Mouse (Mus musculus): Measurements from ENCODE around the gene Adcy6.
"Not testable (repeated sequence)": the region's sequence is repeated elsewhere in the genome, so short reads cannot be mapped to it uniquely, and the experiment has no call there.

Gene Adcy6

DNA sequence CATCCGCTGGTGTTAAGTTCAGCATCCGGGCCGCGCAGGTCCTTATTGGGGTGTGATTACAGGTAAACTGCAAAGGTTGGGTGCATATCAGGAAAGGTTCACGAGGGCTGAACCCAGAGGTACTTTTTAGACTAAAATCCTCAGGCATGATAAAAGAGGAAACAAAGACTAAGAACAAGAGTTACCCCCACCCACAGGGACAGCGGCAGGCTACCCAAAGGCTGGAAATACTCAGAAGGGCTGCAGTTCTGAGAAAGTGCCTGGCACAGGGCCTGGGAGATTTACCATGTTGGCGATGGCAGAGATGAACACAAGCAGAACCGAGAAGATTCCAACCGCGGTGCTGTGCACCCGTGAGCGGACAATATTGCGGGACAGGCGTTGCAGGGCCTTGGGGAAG is 13.3 kb downstream of the Adcy6 start:
- DNase-seq: no peak

- no peak for DNase-seq
Measured at GRCm38 (mm10) chr15:98595049-98595448, 14.8 kb downstream of the Adcy6 start.

GRCm38 (mm10) chr15:98594193-98594592 is 15.7 kb downstream of the Adcy6 start:
- DNase-seq: no peak

GRCm38 (mm10) chr15:98591396-98591795 is 18.5 kb downstream of the Adcy6 start:
- no peak for DNase-seq

GRCm38 (mm10) chr15:98589640-98590336 is 20.1 kb downstream of the Adcy6 start:
- peak; percentile 42 to 72 for DNase-seq

GRCm38 (mm10) chr15:98587751-98588150 is 22.1 kb downstream of the Adcy6 start:
- no peak for DNase-seq

DNA sequence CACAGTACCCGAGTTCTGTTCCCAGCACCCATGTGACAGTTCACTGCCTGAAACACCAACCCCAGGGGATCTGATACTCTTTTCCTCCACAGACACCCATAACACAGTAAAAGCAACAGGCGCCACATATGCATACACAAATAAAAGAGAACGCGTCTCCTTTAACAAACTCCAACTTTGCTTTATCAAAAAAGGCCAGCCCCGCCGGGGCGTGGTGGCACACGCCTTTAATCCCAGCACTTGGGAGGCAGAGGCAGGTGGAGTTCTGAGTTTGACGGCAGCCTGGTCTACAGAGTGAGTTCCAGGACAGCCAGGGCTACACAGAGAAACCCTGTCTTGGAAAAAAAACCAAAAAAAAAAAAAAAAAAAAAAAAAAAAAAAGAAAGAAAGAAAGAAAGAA is 23.7 kb downstream of the Adcy6 start:
- DNase-seq: not testable (repeated sequence)

DNA sequence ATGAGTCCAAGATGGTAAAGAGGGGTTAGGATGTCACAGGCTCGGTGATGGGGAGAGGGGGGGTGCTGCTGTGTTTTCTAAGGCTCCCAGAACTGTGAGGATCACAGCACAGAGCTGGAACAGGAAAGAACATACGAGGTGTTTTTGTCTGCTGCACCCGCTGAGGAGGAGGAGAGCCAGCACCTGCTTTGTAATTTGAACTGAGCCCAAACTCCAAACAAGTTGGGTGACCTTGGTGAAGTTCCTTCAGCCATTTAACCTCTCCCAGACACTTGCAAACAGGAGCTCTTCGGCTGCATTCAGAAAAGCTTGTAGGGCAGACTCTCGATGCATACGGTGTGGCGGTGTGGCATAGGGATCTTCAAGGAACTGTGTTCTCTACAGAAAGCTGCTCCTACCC is 24.5 kb downstream of the Adcy6 start:
- no peak for DNase-seq

DNA sequence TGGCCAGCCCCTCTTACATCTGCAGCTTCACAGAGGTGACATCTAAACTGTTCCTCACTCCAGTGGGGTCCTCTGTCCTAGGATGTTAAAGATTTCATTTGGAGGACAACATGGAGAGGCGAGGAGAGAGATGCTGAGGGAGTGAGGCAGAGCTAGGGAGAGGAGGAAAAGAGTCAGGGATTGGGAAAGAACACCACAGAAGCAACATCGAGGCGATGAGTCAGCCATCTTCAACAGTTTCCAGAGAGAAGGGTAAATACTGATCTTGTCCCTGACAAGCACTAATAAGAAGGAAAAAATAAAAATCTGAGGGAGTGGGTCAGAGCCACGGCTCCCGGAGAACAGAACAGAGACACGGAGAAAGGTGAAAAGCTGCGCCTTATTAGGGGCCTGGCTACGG is 26.9 kb downstream of the Adcy6 start:
- DNase-seq: no peak

- no peak for DNase-seq
Measured at GRCm38 (mm10) chr15:98582410-98582809, 27.5 kb downstream of the Adcy6 start.

GRCm38 (mm10) chr15:98579795-98580464 is 29.9 kb downstream of the Adcy6 start:
- DNase-seq: peak; percentile 51 to 70

- no peak for DNase-seq
Measured at GRCm38 (mm10) chr15:98579310-98579709, 30.6 kb downstream of the Adcy6 start.

DNA sequence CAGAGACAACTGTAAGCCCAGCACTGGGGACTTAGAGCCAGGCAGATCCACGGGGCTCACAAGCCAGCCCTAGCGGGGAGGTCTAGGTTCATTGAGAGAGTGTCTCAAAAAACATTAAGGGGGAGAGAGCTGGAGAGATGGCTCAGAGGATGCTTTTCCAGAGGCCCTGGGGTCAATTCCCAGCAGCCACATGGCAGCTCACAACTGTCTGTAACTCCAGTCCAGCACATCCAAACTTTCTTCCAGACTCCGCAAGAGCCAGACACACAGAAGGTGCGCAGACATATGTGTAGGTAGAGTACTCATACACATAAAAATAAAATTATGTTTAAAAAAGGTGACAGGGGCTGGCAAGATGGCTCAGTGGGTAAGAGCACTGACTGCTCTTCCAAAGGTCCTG is 36.6 kb downstream of the Adcy6 start:
- DNase-seq: no peak

GRCm38 (mm10) chr15:98570873-98571538 is 38.9 kb downstream of the Adcy6 start, which contains the start of the genes Ccnt1 and 4930415O20Rik:
TSS of gene Ccnt1 (minus strand) at chr15:98570923.
TSS of gene 4930415O20Rik (plus strand) at chr15:98571004.
- DNase-seq: no peak

DNA sequence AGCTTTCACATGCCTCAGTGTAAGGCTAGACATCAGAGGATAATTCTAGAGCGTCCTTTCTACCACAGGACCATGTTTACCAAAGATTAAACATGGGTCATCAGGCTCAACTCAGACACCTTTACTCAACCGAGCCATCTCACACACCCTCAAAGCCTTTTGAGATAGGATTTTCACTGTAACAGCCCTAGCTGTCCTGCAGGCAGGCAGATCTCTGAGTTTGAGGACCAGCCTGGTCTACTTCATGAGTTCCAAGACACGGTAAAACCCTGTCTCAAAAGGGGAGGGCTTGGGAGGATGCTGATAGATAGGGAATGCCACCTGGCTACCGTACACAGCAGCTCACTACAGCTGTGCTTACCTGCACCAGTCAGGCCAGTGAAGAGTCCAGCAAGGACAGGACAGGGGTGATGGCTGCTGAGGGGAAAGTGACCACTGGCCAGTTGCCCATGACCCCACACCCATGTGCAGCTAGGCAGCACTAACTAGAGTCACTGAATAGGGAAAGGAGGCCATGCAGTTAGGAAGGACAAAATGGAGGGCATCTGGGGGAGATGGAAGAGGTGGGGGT is 40.0 kb downstream of the Adcy6 start:
- DNase-seq: no peak

GRCm38 (mm10) chr15:98569216-98569615 is 40.7 kb downstream of the Adcy6 start:
- no peak for DNase-seq

GRCm38 (mm10) chr15:98568256-98569033 is 41.4 kb downstream of the Adcy6 start:
- DNase-seq: no peak

- DNase-seq: peak; percentile 99 to 100
Measured at GRCm38 (mm10) chr15:98567278-98568134, 42.4 kb downstream of the Adcy6 start.

- no peak for DNase-seq
Measured at GRCm38 (mm10) chr15:98566973-98567277, 43.0 kb downstream of the Adcy6 start.

DNA sequence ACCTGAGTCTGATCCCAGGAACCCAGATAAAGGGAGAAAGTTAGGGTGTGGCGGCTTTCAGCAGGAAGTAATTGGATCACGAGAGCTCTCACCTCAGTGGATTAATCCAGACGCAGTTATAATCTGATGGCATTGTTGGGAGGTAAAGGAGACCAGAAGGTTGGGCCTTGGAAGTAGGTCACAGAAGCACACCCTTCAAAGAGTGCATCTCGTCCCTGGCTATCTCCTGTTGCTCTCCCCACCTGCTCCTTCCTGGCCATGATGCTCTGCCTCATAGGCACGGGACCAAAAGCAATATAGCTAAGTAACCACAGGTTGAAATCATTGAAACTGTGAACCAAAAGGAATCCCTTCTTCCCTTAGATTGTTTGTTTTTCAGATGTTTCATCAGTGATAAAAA is 52.7 kb downstream of the Adcy6 start:
- DNase-seq: no peak

DNA sequence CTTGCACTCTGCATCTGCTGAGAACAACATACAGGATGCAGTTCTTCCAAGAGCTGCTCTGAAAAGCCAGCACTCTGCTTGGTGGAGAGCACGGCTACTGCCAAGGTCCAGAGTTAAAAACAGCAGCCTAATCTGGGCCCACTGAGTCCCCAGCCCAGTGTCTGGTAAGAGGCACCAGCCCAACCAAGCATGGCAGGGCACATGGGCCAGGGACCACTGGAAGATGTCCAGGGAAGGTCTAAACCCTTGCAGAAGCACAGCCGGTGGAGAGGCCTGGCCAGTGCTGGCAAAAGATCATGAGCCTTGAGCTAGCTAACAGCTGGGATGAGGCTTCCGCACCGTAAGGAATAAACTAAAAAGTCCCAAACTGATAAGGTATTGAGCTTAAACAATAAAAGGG is 54.0 kb downstream of the Adcy6 start:
- DNase-seq: no peak

DNA sequence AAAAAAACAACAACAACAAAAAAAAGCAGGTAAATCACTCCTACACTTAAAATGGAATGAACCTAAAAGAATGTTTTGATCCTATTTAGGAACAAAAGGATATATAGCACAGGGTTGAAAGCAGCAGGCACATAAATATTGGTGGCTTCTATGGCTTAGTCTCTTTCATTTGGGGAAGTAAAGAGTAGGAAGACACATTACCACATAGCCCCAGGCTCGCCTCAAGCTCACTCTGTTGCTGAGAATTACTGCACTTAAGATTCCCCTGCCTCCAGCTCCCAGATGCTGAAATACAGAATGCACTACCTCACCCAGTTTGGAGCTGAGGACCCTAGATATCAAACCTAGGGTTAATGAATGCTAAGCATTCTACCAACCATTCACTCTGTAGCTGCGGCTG is 57.1 kb downstream of the Adcy6 start:
- no peak for DNase-seq

All from thymus, adult 18-20 months (tissue).